Mouse (Mus musculus) WW6 (cell line): Measurements from ENCODE around the gene Asxl2.
"Not testable (repeated sequence)": the region's sequence is repeated elsewhere in the genome, so short reads cannot be mapped to it uniquely, and the experiment has no call there.

ENCODE experiments used
- DNase-seq: peaks from one replicate; pipeline ENCODE4 v3.0.0-alpha.2; 2013; ENCODE audit warnings: low read depth, low spot score

Asxl2 gene

GRCm38 (mm10) chr12:3427891-3428775 is 1.5 kb downstream of the Asxl2 start:
- no peak for DNase-seq

- no peak for DNase-seq
These were observed 3.2 kb downstream of the Asxl2 start for GRCm38 (mm10) chr12:3429681-3430442.

- no peak for DNase-seq
These were observed 3.7 kb downstream of the Asxl2 start for GRCm38 (mm10) chr12:3430443-3430753.

- no peak for DNase-seq
These were observed 4.3 kb downstream of the Asxl2 start for GRCm38 (mm10) chr12:3430985-3431384.

- no peak for DNase-seq
These were observed 7.1 kb downstream of the Asxl2 start for GRCm38 (mm10) chr12:3433736-3434135.

- no peak for DNase-seq
These were observed 9.8 kb downstream of the Asxl2 start for GRCm38 (mm10) chr12:3436446-3436845.

GRCm38 (mm10) chr12:3437815-3438214 is 11.2 kb downstream of the Asxl2 start:
- DNase-seq: no peak

- no peak for DNase-seq
These were observed 14.3 kb downstream of the Asxl2 start for GRCm38 (mm10) chr12:3440916-3441315.

GRCm38 (mm10) chr12:3441361-3441760 is 14.7 kb downstream of the Asxl2 start:
- DNase-seq: no peak

GRCm38 (mm10) chr12:3453554-3453953 is 26.9 kb downstream of the Asxl2 start:
- no peak for DNase-seq

GRCm38 (mm10) chr12:3463087-3463486 is 36.4 kb downstream of the Asxl2 start:
- no peak for DNase-seq

GRCm38 (mm10) chr12:3499662-3500061 is 73.0 kb downstream of the Asxl2 start:
- no peak for DNase-seq

- no peak for DNase-seq
These were observed 73.4 kb downstream of the Asxl2 start for GRCm38 (mm10) chr12:3500071-3500470.

- DNase-seq: no peak
These were observed 92.1 kb downstream of the Asxl2 start for GRCm38 (mm10) chr12:3518665-3519297.

GRCm38 (mm10) chr12:3521806-3522205 is 95.1 kb downstream of the Asxl2 start:
- DNase-seq: not testable (repeated sequence)

GRCm38 (mm10) chr12:3525536-3525935 is 98.9 kb downstream of the Asxl2 start:
- no peak for DNase-seq

- not testable (repeated sequence) for DNase-seq
These were observed 108.8 kb downstream of the Asxl2 start for GRCm38 (mm10) chr12:3535446-3535845.

GRCm38 (mm10) chr12:3537616-3538015 is 111.0 kb downstream of the Asxl2 start:
- DNase-seq: no peak

GRCm38 (mm10) chr12:3538036-3538435 is 111.4 kb downstream of the Asxl2 start:
- no peak for DNase-seq

- DNase-seq: no peak
These were observed 112.9 kb downstream of the Asxl2 start for GRCm38 (mm10) chr12:3539605-3540004.

- DNase-seq: no peak
These were observed 114.2 kb downstream of the Asxl2 start for GRCm38 (mm10) chr12:3540871-3541270.

GRCm38 (mm10) chr12:3545451-3545850 is 118.8 kb downstream of the Asxl2 start:
- no peak for DNase-seq
